Mouse (Mus musculus): ENCODE data around the gene Greb1. TPM values are rescaled to one million over a fixed set of nuclear protein-coding genes. Genes with fewer than 3 reads are reported as not detected.

Greb1 gene
- total RNA-seq, 1 experiment = 3.2 TPM

- TF ChIP-seq HCFC1 (IDR thresholded peaks at IDR 0.05; ENCODE audit: borderline replicate concordance, insufficient read depth, low read length) (no peak), ZC3H11A (IDR thresholded peaks at IDR 0.05; ENCODE audit: borderline replicate concordance, low read depth, low read length) (no peak), CHD2 (IDR thresholded peaks at IDR 0.05; ENCODE audit: low read depth, low read length) (no peak), MAFK (IDR thresholded peaks at IDR 0.05; ENCODE audit: insufficient read depth, low read depth, low read length) (no peak), ZNF384 (IDR thresholded peaks at IDR 0.05; ENCODE audit: low read depth, low read length) (no peak)
- in situ Hi-C loops (cut with MboI; ENCODE audit: low sequenced_read_pairs in 2 of 2, unreplicated experiment in 2 of 2) = no loop called here
- H3K9me3 ChIP-seq (ENCODE audit: control insufficient read depth, insufficient read depth, low read depth, low read length) = no peaks in the 10 kb centered on the region
- no peaks in the 10 kb centered on the region for H3K4me1 ChIP-seq (ENCODE audit: control insufficient read depth in 2 of 2, insufficient read depth in 2 of 2, low read length in 2 of 2, poor library complexity in 1 of 2)
- H3K27ac ChIP-seq (ENCODE audit: insufficient read depth, low read depth, low read length, poor library complexity, severe bottlenecking) = no peak overlapping the region
- H3K4me3 ChIP-seq (ENCODE audit: insufficient read depth in 1 of 2, low read depth in 1 of 2, low read length in 2 of 2, poor library complexity in 1 of 2, severe bottlenecking in 1 of 2) = no peak overlapping the region
- no peak overlapping the region for H3K9ac ChIP-seq (ENCODE audit: insufficient read depth, low read depth, low read length, poor library complexity, severe bottlenecking)
- DNase-seq (ENCODE audit: low read depth, low spot score) = no peak
- H3K36me3 ChIP-seq (ENCODE audit: control insufficient read depth, insufficient read depth, low read length, poor library complexity, severe bottlenecking) = no peaks in the 10 kb centered on the region
Observed at GRCm38 (mm10) chr12:16646780-16647409, 153.8 kb downstream of the Greb1 start.

GRCm38 (mm10) chr12:16644698-16645097, 156.0 kb downstream of the Greb1 start:
- Histone ChIP-seq H3K4me3 (ENCODE audit: insufficient read depth in 1 of 2, low read depth in 1 of 2, low read length in 2 of 2, poor library complexity in 1 of 2, severe bottlenecking in 1 of 2) (no peak overlapping the region), H3K27ac (ENCODE audit: insufficient read depth, low read depth, low read length, poor library complexity, severe bottlenecking) (no peak overlapping the region), H3K9me3 (ENCODE audit: control insufficient read depth, insufficient read depth, low read depth, low read length) (no peaks in the 10 kb centered on the region), H3K4me1 (ENCODE audit: control insufficient read depth in 2 of 2, insufficient read depth in 2 of 2, low read length in 2 of 2, poor library complexity in 1 of 2) (no peaks in the 10 kb centered on the region), H3K36me3 (ENCODE audit: control insufficient read depth, insufficient read depth, low read length, poor library complexity, severe bottlenecking) (no peaks in the 10 kb centered on the region), H3K9ac (ENCODE audit: insufficient read depth, low read depth, low read length, poor library complexity, severe bottlenecking) (no peak overlapping the region)
- in situ Hi-C loops (cut with MboI; ENCODE audit: low sequenced_read_pairs in 2 of 2, unreplicated experiment in 2 of 2) = no loop called here
- TF ChIP-seq MAFK (IDR thresholded peaks at IDR 0.05; ENCODE audit: insufficient read depth, low read depth, low read length) (no peak), CHD2 (IDR thresholded peaks at IDR 0.05; ENCODE audit: low read depth, low read length) (no peak), HCFC1 (IDR thresholded peaks at IDR 0.05; ENCODE audit: borderline replicate concordance, insufficient read depth, low read length) (no peak), ZC3H11A (IDR thresholded peaks at IDR 0.05; ENCODE audit: borderline replicate concordance, low read depth, low read length) (no peak), ZNF384 (IDR thresholded peaks at IDR 0.05; ENCODE audit: low read depth, low read length) (no peak)
- no peak for DNase-seq (ENCODE audit: low read depth, low spot score)

DNA sequence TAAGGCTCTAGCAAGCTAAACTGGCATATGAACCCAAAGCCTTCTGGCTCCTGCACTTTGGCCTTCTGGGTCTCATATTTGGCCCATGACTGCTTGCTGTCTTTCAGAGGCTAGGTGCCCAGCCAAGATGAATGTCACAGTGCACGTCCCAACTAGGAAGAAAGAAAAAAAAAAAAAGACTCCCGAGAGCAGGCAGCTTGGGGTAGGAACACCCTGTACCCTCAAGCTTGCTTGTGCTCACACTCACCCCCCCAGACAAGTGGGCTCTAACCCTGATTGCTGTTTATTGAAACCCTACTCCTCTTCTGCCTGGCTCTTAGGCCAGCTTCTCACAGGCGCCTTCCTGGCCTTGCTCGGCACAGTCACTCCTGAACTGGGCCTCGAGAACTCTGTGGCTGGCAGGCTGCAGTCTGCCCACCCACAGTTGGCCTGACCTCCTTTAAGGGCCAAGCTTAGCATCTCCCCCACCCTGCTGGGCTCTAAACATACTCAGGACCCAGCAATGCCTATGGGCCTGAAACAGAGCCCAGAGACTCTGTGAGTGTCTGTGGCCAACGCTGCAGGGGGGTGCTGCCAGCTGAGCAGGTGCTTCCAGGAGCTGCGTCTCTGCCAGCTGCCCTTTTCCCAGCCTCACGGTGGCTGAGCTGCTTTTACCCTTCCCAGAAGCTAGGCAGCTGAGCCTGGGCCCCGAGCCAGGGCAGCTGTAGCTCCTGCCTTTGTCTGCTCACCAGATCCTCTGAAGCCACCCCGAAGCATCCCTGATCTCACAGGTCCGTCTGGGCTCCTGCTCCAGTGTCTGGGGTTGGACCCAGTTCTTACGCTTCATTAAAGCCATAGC, 157.0 kb downstream of the Greb1 start:
- Histone ChIP-seq H3K9me3 (ENCODE audit: control insufficient read depth, insufficient read depth, low read depth, low read length) (no peaks in the 10 kb centered on the region), H3K4me3 (ENCODE audit: insufficient read depth in 1 of 2, low read depth in 1 of 2, low read length in 2 of 2, poor library complexity in 1 of 2, severe bottlenecking in 1 of 2) (no peak overlapping the region), H3K9ac (ENCODE audit: insufficient read depth, low read depth, low read length, poor library complexity, severe bottlenecking) (no peak overlapping the region), H3K4me1 (ENCODE audit: control insufficient read depth in 2 of 2, insufficient read depth in 2 of 2, low read length in 2 of 2, poor library complexity in 1 of 2) (no peaks in the 10 kb centered on the region), H3K27ac (ENCODE audit: insufficient read depth, low read depth, low read length, poor library complexity, severe bottlenecking) (no peak overlapping the region), H3K36me3 (ENCODE audit: control insufficient read depth, insufficient read depth, low read length, poor library complexity, severe bottlenecking) (no peaks in the 10 kb centered on the region)
- TF ChIP-seq ZC3H11A (IDR thresholded peaks at IDR 0.05; ENCODE audit: borderline replicate concordance, low read depth, low read length) (no peak), ZNF384 (IDR thresholded peaks at IDR 0.05; ENCODE audit: low read depth, low read length) (no peak), MAFK (IDR thresholded peaks at IDR 0.05; ENCODE audit: insufficient read depth, low read depth, low read length) (no peak), CHD2 (IDR thresholded peaks at IDR 0.05; ENCODE audit: low read depth, low read length) (no peak), HCFC1 (IDR thresholded peaks at IDR 0.05; ENCODE audit: borderline replicate concordance, insufficient read depth, low read length) (no peak)
- in situ Hi-C loops (cut with MboI; ENCODE audit: low sequenced_read_pairs in 2 of 2, unreplicated experiment in 2 of 2) = no loop called here
- no peak for DNase-seq (ENCODE audit: low read depth, low spot score)

GRCm38 (mm10) chr12:16642000-16642399, 158.7 kb downstream of the Greb1 start:
- no peak for TF ChIP-seq ZC3H11A (IDR thresholded peaks at IDR 0.05; ENCODE audit: borderline replicate concordance, low read depth, low read length)
- TF ChIP-seq HCFC1 (IDR thresholded peaks at IDR 0.05; ENCODE audit: borderline replicate concordance, insufficient read depth, low read length) = no peak
- no peak for TF ChIP-seq CHD2 (IDR thresholded peaks at IDR 0.05; ENCODE audit: low read depth, low read length)
- no peak for TF ChIP-seq ZNF384 (IDR thresholded peaks at IDR 0.05; ENCODE audit: low read depth, low read length)
- TF ChIP-seq MAFK (IDR thresholded peaks at IDR 0.05; ENCODE audit: insufficient read depth, low read depth, low read length) = no peak
- Histone ChIP-seq H3K9me3 (ENCODE audit: control insufficient read depth, insufficient read depth, low read depth, low read length) (no peaks in the 10 kb centered on the region), H3K4me3 (ENCODE audit: insufficient read depth in 1 of 2, low read depth in 1 of 2, low read length in 2 of 2, poor library complexity in 1 of 2, severe bottlenecking in 1 of 2) (no peak overlapping the region), H3K4me1 (ENCODE audit: control insufficient read depth in 2 of 2, insufficient read depth in 2 of 2, low read length in 2 of 2, poor library complexity in 1 of 2) (no peaks in the 10 kb centered on the region), H3K27ac (ENCODE audit: insufficient read depth, low read depth, low read length, poor library complexity, severe bottlenecking) (no peak overlapping the region), H3K9ac (ENCODE audit: insufficient read depth, low read depth, low read length, poor library complexity, severe bottlenecking) (no peak overlapping the region), H3K36me3 (ENCODE audit: control insufficient read depth, insufficient read depth, low read length, poor library complexity, severe bottlenecking) (no peaks in the 10 kb centered on the region)
- in situ Hi-C loops (cut with MboI; ENCODE audit: low sequenced_read_pairs in 2 of 2, unreplicated experiment in 2 of 2) = no loop called here
- DNase-seq (ENCODE audit: low read depth, low spot score) = no peak
